Mouse (Mus musculus) liver, embryonic 15.5 days (tissue): ENCODE data around the gene Usp13. TPM values are rescaled to one million over a fixed set of nuclear protein-coding genes. Genes with fewer than 3 reads are reported as not detected.

Experiments
- ATAC-seq: fragments of 200-750 bp; cut with Nextera tagmentation; 2 replicates; pipeline ENCODE4 v1.8.0; 2017; ENCODE audit warnings: moderate number of reproducible peaks, mild to moderate bottlenecking, moderate library complexity; ENCODE audit not compliant: insufficient read depth
- H3K27ac ChIP-seq: fragments of 300-500 bp; sonication (generic); replicated peaks from 2 replicates; pipeline ENCODE4 v1.5.1; 2015; ENCODE audit warnings: mild to moderate bottlenecking, inconsistent platforms
- H3K27me3 ChIP-seq: fragments of 300-500 bp; sonication (generic); 2 replicates; pipeline ENCODE4 v1.6.1; 2015; ENCODE audit warnings: mild to moderate bottlenecking, inconsistent platforms
- H3K36me3 ChIP-seq: fragments of 300-500 bp; sonication (generic); replicated peaks from 2 replicates; pipeline ENCODE4 v1.6.1; 2015; ENCODE audit warnings: moderate library complexity, mild to moderate bottlenecking, inconsistent platforms
- H3K4me1 ChIP-seq: fragments of 300-500 bp; sonication (generic); replicated peaks from 2 replicates; pipeline ENCODE4 v1.6.1; 2015; ENCODE audit warnings: inconsistent platforms
- H3K4me2 ChIP-seq: fragments of 300-500 bp; sonication (generic); 2 replicates; pipeline ENCODE4 v1.6.1; 2015; ENCODE audit warnings: moderate library complexity, mild to moderate bottlenecking, inconsistent platforms
- H3K4me3 ChIP-seq: fragments of 300-500 bp; sonication (generic); replicated peaks from 2 replicates; pipeline ENCODE4 v1.5.1; 2015; ENCODE audit warnings: mild to moderate bottlenecking, inconsistent platforms
- H3K9ac ChIP-seq: fragments of 300-500 bp; sonication (generic); 2 replicates; pipeline ENCODE4 v1.6.1; 2015; ENCODE audit warnings: moderate library complexity, mild to moderate bottlenecking, inconsistent platforms
- H3K9me3 ChIP-seq: fragments of 300-500 bp; sonication (generic); replicated peaks from 2 replicates; pipeline ENCODE4 v1.6.1; 2016; ENCODE audit warnings: inconsistent platforms
- WGBS: fragments of 180-500 bp; shearing (Covaris S2); methylation state at CpG from one replicate; pipeline ENCODE4 v1.1.7; 2015; ENCODE audit warnings: mixed read lengths; ENCODE audit not compliant: insufficient replicate concordance; 5-methylcytosine and 5-hydroxymethylcytosine counted together
- polyA plus RNA-seq: library from polyadenylated mRNA; unstranded; fragments of >200 nt; fragmentation: Nextera tagmentation; extraction: Ambion mirVana; gene quantifications from 2 replicates; pipeline ENCODE4 v1.2.1, GENCODE M21; 2015

Usp13 gene
- polyA plus RNA-seq, 1 experiment from 2014 or later = 0.32 TPM

DNA sequence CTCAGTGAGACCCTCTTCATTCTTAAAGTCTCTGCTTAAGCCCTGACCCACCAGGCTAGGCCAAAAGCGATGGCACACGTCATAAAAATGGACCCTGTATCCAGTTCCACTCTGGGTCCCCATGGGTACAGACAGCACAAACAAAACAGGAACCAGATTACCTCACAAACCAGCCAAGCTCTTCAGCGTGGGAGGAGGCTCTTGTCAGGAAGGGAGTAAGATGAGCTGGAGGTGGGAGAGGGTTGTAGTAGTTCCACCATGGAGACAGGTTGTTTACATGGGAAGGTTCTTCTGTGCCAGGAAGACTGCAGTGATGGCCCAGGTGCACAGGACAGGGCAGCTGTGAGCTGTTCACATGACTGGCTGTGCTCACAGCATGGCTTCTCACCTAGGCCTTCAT lies 53.7 kb downstream of the Usp13 start:
- ATAC-seq = no peak
- Histone ChIP-seq H3K27me3 (no peaks in the 10 kb centered on the region), H3K9me3 (no peaks in the 10 kb centered on the region), H3K4me2 (no peak overlapping the region), H3K36me3 (no peaks in the 10 kb centered on the region), H3K27ac (no peak overlapping the region), H3K4me3 (no peak overlapping the region), H3K4me1 (no peaks in the 10 kb centered on the region), H3K9ac (no peak overlapping the region)
- WGBS = 56% methylated on average over 3 of the region's 3 CpGs

DNA sequence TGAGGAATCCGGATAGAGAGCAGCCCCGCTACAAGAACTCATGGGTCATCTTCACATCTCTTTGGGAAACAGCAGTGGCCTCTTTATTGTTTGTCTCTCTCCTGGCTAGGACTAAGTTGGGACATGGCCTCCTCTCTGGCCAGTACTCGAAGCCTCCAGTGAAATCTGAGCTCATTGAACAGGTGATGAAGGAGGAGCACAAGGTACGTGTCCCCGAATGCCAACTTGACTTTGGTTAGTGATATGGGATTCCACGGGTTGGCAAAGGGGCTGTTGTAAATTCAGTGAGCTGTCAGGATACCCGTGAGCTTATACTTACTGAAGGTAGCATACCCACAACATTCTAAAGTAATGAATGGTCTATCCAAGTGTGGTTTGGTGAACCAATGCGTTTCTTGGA lies 69.0 kb downstream of the Usp13 start:
- Histone ChIP-seq H3K9me3 (no peaks in the 10 kb centered on the region), H3K4me2 (no peak overlapping the region), H3K27ac (no peak overlapping the region), H3K9ac (no peak overlapping the region), H3K36me3 (no peaks in the 10 kb centered on the region), H3K27me3 (no peaks in the 10 kb centered on the region), H3K4me3 (no peak overlapping the region), H3K4me1 (no peaks in the 10 kb centered on the region)
- ATAC-seq = no peak
- 65% methylated on average over 8 of the region's 8 CpGs for WGBS

DNA sequence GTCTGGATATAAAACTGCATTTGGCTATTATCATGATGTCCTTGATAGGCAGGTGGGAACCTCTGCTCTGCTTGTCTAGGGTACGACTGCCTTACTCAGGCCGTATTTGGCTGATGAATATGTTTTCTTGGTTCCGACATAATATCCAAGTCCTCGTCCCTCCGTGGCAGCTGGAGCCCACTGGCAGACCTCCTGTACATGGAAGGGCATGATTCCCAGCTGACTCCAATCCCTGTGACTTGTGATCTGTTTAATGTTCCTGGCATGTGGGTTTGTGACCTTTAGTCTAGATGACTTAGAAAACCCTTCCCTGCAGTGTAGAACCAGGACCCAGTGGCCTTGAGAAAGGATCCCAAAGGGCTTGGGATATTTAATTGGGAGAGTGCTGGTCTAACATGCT lies 71.5 kb downstream of the Usp13 start:
- WGBS = 68% methylated on average over 5 of the region's 5 CpGs
- Histone ChIP-seq H3K4me3 (no peak overlapping the region), H3K4me1 (no peaks in the 10 kb centered on the region), H3K4me2 (no peak overlapping the region), H3K9ac (no peak overlapping the region), H3K9me3 (no peaks in the 10 kb centered on the region), H3K27me3 (no peaks in the 10 kb centered on the region), H3K36me3 (no peaks in the 10 kb centered on the region), H3K27ac (no peak overlapping the region)
- ATAC-seq = no peak

DNA sequence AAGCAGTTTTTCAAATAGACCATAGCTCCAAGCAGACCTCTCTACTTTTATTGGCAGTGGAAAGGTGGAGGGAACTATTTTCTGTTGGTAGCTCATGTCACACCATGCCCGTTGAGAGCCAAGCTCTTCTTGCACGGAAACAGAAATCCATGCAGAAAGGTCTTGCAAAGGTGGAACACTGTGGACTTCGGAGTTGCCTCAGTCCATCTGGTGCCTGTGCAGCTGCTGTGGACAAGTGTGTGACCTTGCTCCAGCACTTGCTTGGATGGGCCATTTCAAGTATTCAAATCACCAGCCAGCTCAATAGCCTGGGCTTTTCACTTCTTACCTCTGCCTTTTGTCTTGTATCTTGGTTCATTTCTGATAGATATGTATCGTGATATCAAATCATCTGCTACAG lies 72.8 kb downstream of the Usp13 start:
- Histone ChIP-seq H3K36me3 (no peaks in the 10 kb centered on the region), H3K27ac (no peak overlapping the region), H3K4me2 (no peak overlapping the region), H3K27me3 (no peaks in the 10 kb centered on the region), H3K4me3 (no peak overlapping the region), H3K4me1 (no peaks in the 10 kb centered on the region), H3K9me3 (no peaks in the 10 kb centered on the region), H3K9ac (no peak overlapping the region)
- ATAC-seq = no peak
- 80% methylated on average over 4 of the region's 4 CpGs for WGBS

DNA sequence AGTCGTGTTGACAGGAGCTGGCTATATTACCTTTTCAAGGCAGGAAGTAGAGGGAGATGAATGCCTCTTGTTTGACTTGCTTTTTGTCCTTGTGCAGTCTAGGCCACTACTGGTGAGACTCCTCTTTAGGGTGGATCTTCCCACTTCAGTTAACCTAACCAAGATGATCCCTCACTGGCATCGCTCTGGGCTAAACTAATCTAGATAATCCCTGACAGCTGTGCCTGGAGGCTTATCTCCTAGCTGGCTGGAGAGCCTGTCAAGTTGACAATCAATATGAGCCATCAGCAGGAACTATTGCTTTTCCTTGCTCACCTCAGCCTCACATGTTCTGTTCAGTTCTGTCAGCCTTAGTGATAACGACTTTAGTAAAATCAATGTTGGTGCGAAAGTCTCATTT lies 86.1 kb downstream of the Usp13 start:
- Histone ChIP-seq H3K9ac (no peak overlapping the region), H3K4me2 (no peak overlapping the region), H3K4me3 (no peak overlapping the region), H3K9me3 (no peaks in the 10 kb centered on the region), H3K4me1 (no peaks in the 10 kb centered on the region), H3K36me3 (no peaks in the 10 kb centered on the region), H3K27ac (no peak overlapping the region), H3K27me3 (no peaks in the 10 kb centered on the region)
- ATAC-seq = no peak
- 54% methylated on average over 4 of the region's 4 CpGs for WGBS

DNA sequence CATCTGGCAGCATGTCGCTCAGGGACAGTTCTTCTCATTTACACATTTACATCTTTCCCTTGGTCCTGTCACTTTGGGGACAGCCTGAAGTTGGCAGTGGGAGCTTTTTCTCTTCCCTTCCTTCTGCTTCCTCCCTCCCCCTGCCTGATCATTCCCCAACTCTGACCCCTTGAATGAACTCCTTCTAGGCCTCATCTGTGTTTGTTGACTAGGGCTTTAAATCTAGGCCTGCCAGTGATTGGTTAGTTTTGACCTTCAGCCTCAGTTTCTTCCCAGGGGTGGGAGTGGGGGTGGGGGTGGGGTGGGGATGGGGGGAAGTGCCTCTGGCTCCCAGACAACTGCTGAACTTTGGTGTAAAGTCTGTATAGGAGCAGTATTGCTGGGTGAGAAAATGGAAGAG lies 87.3 kb downstream of the Usp13 start:
- no peaks in the 10 kb centered on the region for H3K9me3 ChIP-seq
- H3K27ac ChIP-seq = no peak overlapping the region
- no peak overlapping the region for H3K4me2 ChIP-seq
- no peak for ATAC-seq
- no peaks in the 10 kb centered on the region for H3K4me1 ChIP-seq
- no peak overlapping the region for H3K9ac ChIP-seq
- no peak overlapping the region for H3K4me3 ChIP-seq
- no peaks in the 10 kb centered on the region for H3K27me3 ChIP-seq
- no peaks in the 10 kb centered on the region for H3K36me3 ChIP-seq
- 71% methylated on average over 1 of the region's 1 CpGs for WGBS

DNA sequence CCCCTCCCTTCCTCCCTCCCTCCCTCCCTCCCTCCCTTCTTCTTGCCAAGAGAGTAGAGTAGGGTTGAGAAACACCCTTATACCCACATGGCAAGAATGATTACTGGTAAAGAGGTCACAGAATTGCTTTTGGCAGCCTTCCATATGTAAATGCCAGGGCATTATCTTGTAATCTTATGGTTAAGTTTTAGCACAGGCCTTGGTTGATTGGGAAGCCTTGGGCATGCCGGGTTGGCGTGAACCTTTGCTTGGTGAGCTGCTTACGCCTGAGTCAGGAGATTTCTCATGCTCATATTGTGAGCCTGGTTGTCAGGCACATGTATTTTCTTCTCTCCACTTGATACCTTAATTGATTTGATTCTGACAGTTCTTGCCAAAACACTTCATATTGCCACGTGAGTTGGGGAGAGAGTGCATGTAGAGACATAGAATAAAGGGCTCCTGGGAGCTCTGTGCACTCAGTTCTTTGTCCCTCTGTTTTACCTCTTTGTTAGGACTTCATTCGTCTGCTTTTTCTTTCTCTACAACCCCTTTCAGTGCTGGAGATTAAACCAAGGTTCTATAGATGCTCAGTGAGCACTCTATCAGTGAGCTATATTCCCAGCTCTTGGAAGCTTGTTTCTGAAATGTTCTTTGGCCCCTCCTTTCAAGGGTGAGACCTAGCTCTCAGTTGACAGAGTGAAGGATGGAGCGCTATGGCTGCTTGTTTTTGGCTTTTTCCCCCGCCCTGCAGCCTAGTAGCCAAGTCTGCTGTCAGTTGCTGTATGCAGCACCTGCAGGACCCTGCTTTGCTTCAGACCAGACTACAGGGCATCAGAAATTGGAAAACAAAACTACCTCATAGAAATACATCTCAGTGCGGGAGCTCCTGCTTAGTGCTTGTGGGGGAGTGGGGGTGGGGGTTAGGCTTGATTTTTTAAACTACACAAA lies 88.8 kb downstream of the Usp13 start:
- Histone ChIP-seq H3K4me1 (no peaks in the 10 kb centered on the region), H3K4me3 (no peak overlapping the region), H3K27ac (no peak overlapping the region), H3K36me3 (no peaks in the 10 kb centered on the region), H3K27me3 (no peaks in the 10 kb centered on the region), H3K9me3 (no peaks in the 10 kb centered on the region), H3K4me2 (no peak overlapping the region), H3K9ac (no peak overlapping the region)
- WGBS = 65% methylated on average over 8 of the region's 8 CpGs
- no peak for ATAC-seq

DNA sequence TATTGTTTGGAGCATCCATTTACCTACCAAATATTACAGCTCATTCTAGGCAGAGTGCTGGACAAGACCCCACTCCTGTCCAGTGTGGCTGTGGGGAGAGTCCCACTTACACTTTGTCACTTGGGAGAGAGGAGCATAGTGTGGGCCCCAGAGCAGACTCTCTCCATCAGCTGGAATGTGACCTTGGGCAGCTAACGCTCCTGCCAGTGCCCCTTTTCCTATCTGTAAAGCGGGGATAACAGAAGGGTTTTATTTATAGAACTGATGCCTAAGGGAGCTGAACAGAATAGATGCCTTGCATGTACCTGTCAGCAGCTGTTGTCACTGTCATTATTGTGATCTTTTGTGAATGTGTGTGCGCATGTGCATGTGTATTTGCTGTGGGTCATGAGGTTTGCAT lies 91.1 kb downstream of the Usp13 start:
- Histone ChIP-seq H3K9ac (no peak overlapping the region), H3K27me3 (no peaks in the 10 kb centered on the region), H3K9me3 (no peaks in the 10 kb centered on the region), H3K4me2 (no peak overlapping the region), H3K4me3 (no peak overlapping the region), H3K27ac (no peak overlapping the region), H3K4me1 (no peaks in the 10 kb centered on the region), H3K36me3 (no peaks in the 10 kb centered on the region)
- no peak for ATAC-seq
- WGBS = 69% methylated on average over 3 of the region's 3 CpGs

DNA sequence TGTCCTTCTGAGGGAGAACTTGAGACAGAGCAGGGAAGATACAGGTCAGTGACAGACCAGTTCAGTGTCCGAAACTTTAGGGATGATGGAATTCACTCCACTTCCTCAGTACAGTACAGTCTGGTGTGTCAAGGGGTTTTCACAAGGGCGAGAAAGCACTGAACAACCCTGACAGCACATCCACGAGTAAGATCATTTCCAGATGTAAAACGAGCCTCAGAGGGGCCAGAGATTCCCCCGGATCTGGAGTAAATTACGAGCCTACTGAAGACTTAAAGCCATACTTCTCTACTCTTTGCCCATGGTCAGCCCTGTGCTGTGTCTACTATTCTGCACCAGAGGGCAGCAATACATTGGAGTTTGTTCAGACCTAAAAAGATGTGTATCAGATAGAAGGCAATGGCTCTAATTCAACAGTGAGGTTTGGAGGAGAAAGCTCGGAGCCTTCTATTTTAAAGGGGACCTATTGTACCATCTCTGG lies 92.8 kb downstream of the Usp13 start:
- H3K27me3 ChIP-seq = no peaks in the 10 kb centered on the region
- WGBS = 53% methylated on average over 7 of the region's 7 CpGs
- no peak overlapping the region for H3K4me2 ChIP-seq
- ATAC-seq = no peak
- no peak overlapping the region for H3K27ac ChIP-seq
- no peaks in the 10 kb centered on the region for H3K9me3 ChIP-seq
- H3K4me3 ChIP-seq = no peak overlapping the region
- no peaks in the 10 kb centered on the region for H3K4me1 ChIP-seq
- H3K9ac ChIP-seq = no peak overlapping the region
- H3K36me3 ChIP-seq = no peaks in the 10 kb centered on the region

DNA sequence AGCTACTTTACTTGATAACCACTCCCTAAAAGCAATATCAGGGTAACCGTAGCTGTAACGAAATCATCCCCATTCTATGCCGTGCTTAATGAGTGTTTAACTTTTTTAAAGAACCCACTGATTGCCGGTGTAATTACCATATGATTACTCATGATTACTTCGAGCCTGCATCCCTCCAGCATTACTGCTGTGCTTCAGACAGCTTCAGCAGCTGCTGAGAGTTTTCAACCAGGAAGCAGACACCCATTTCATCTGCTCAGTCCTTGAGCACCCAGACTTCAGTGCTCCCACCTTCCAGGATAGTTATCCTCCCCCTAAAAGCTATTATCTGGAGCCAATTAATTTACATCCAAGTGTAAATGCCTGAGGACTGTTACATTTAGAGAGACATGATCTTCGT lies 106.8 kb downstream of the Usp13 start:
- Histone ChIP-seq H3K27ac (no peak overlapping the region), H3K9ac (no peak overlapping the region), H3K36me3 (no peaks in the 10 kb centered on the region), H3K27me3 (no peaks in the 10 kb centered on the region), H3K9me3 (no peaks in the 10 kb centered on the region), H3K4me3 (no peak overlapping the region), H3K4me2 (no peak overlapping the region), H3K4me1 (no peaks in the 10 kb centered on the region)
- 68% methylated on average over 6 of the region's 6 CpGs for WGBS
- ATAC-seq = no peak

DNA sequence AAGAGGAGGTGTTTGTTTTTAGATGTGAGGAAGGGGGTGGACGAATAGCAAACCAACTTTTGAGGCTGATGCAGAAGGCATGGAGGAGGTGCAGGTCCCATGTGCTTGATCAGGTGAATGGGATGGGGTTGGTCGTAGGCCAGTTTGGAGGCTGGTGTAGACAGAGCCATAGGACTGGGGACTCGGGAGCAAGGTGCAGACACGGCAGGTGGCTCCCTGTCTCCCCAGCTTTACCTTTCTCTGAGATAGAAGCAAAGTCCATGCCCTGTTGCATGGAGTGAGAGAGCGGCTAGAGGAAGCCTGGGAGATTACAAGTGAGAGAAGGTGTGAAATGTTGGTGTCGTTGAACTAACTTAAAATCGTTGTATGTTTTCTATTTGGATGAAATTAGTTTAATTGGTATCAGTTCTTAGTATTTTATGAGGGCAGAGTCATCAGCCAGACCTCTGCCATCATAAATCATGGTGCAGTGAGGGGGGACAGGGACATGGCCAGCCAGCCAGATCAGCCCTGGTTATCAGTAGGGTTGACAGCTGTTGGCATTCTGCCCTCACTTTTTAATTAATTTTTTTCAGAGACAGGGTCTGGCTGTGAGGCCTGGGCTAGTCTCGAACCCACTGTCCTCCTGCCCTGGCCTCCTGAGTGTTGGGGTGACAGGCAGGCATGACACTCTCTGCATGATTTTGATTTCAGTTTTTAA lies 122.6 kb downstream of the Usp13 start:
- no peak overlapping the region for H3K9ac ChIP-seq
- H3K27ac ChIP-seq = no peak overlapping the region
- no peaks in the 10 kb centered on the region for H3K9me3 ChIP-seq
- no peak overlapping the region for H3K4me2 ChIP-seq
- peak; percentile 44; the same call in 1 of the 2 replicates for ATAC-seq
- no peaks in the 10 kb centered on the region for H3K36me3 ChIP-seq
- no peaks in the 10 kb centered on the region for H3K4me1 ChIP-seq
- no peaks in the 10 kb centered on the region for H3K27me3 ChIP-seq
- WGBS = 52% methylated on average over 8 of the region's 8 CpGs
- no peak overlapping the region for H3K4me3 ChIP-seq
